Mouse (Mus musculus): Measurements from ENCODE around the gene Rabl3. TPM values are rescaled to one million over a fixed set of nuclear protein-coding genes. Genes with fewer than 3 reads are reported as not detected.
A peak's percentile ranks its signal among the peaks of the same experiment; 100 is the strongest.

The Rabl3 gene
- polyA plus RNA-seq, 1 experiment from 2014 or later = 26.3 TPM

- Histone ChIP-seq H3K4me1 (ENCODE audit: control insufficient read depth in 2 of 2, insufficient read depth in 2 of 2, low read length in 2 of 2) (peaks cover 9 to 17% of the 10 kb centered on the region in 2 experiments), H3K27ac (replicated peaks in 1 of 2; ENCODE audit: control insufficient read depth in 1 of 2, insufficient read depth in 1 of 2, low read depth in 2 of 2, low read length in 2 of 2) (no peak overlapping the region), H3K36me3 (ENCODE audit: control insufficient read depth, insufficient read depth, low read length) (no peaks in the 10 kb centered on the region), H3K4me2 (ENCODE audit: low read length) (no peak overlapping the region), H3K27me3 (ENCODE audit: control insufficient read depth, insufficient read depth, low read length) (no peaks in the 10 kb centered on the region), H3K9ac (ENCODE audit: low read length) (no peak overlapping the region), H3K9me3 (ENCODE audit: control insufficient read depth, low read length) (no peaks in the 10 kb centered on the region), H3K4me3 (ENCODE audit: control insufficient read depth in 1 of 2, insufficient read depth in 1 of 2, low read depth in 1 of 2, low read length in 2 of 2) (no peak overlapping the region)
- WGBS = 67% methylated on average over 4 of the region's 4 CpGs
- no peak for ATAC-seq (ENCODE audit: insufficient number of reproducible peaks, insufficient read depth, low FRiP score, low read depth)
Measured at GRCm38 (mm10) chr16:37580651-37581050, 41.0 kb downstream of the Rabl3 start.

GRCm38 (mm10) chr16:37581901-37582300, 42.2 kb downstream of the Rabl3 start:
- H3K27me3 ChIP-seq (ENCODE audit: control insufficient read depth, insufficient read depth, low read length) = no peaks in the 10 kb centered on the region
- H3K4me3 ChIP-seq (ENCODE audit: control insufficient read depth in 1 of 2, insufficient read depth in 1 of 2, low read depth in 1 of 2, low read length in 2 of 2) = no peak overlapping the region
- ATAC-seq (ENCODE audit: insufficient number of reproducible peaks, insufficient read depth, low FRiP score, low read depth) = no peak
- no peak overlapping the region for H3K9ac ChIP-seq (ENCODE audit: low read length)
- 87% methylated on average over 3 of the region's 3 CpGs for WGBS
- no peaks in the 10 kb centered on the region for H3K36me3 ChIP-seq (ENCODE audit: control insufficient read depth, insufficient read depth, low read length)
- H3K4me2 ChIP-seq (ENCODE audit: low read length) = no peak overlapping the region
- no peaks in the 10 kb centered on the region for H3K9me3 ChIP-seq (ENCODE audit: control insufficient read depth, low read length)
- no peak overlapping the region for H3K27ac ChIP-seq (replicated peaks in 1 of 2; ENCODE audit: control insufficient read depth in 1 of 2, insufficient read depth in 1 of 2, low read depth in 2 of 2, low read length in 2 of 2)
- peaks cover 9 to 17% of the 10 kb centered on the region in 2 experiments for H3K4me1 ChIP-seq (ENCODE audit: control insufficient read depth in 2 of 2, insufficient read depth in 2 of 2, low read length in 2 of 2)

GRCm38 (mm10) chr16:37583306-37583705, 43.6 kb downstream of the Rabl3 start:
- Histone ChIP-seq H3K4me1 (ENCODE audit: control insufficient read depth in 2 of 2, insufficient read depth in 2 of 2, low read length in 2 of 2) (peaks cover 9 to 17% of the 10 kb centered on the region in 2 experiments), H3K36me3 (ENCODE audit: control insufficient read depth, insufficient read depth, low read length) (no peaks in the 10 kb centered on the region), H3K27ac (replicated peaks in 1 of 2; ENCODE audit: control insufficient read depth in 1 of 2, insufficient read depth in 1 of 2, low read depth in 2 of 2, low read length in 2 of 2) (no peak overlapping the region), H3K4me3 (ENCODE audit: control insufficient read depth in 1 of 2, insufficient read depth in 1 of 2, low read depth in 1 of 2, low read length in 2 of 2) (no peak overlapping the region), H3K4me2 (ENCODE audit: low read length) (no peak overlapping the region), H3K9ac (ENCODE audit: low read length) (no peak overlapping the region), H3K27me3 (ENCODE audit: control insufficient read depth, insufficient read depth, low read length) (no peaks in the 10 kb centered on the region), H3K9me3 (ENCODE audit: control insufficient read depth, low read length) (no peaks in the 10 kb centered on the region)
- ATAC-seq (ENCODE audit: insufficient number of reproducible peaks, insufficient read depth, low FRiP score, low read depth) = no peak
- 93% methylated on average over 3 of the region's 3 CpGs for WGBS

- Histone ChIP-seq H3K4me2 (ENCODE audit: low read length) (peak overlapping the region; percentile 71), H3K4me3 (ENCODE audit: control insufficient read depth in 1 of 2, insufficient read depth in 1 of 2, low read depth in 1 of 2, low read length in 2 of 2) (peak overlapping the region; percentile 37 to 39; a peak in 2 of 4 replicates), H3K9ac (ENCODE audit: low read length) (peak overlapping the region; percentile 68), H3K27me3 (ENCODE audit: control insufficient read depth, insufficient read depth, low read length) (no peaks in the 10 kb centered on the region), H3K9me3 (ENCODE audit: control insufficient read depth, low read length) (no peaks in the 10 kb centered on the region), H3K4me1 (ENCODE audit: control insufficient read depth in 2 of 2, insufficient read depth in 2 of 2, low read length in 2 of 2) (peaks cover 9 to 17% of the 10 kb centered on the region in 2 experiments), H3K36me3 (ENCODE audit: control insufficient read depth, insufficient read depth, low read length) (no peaks in the 10 kb centered on the region), H3K27ac (replicated peaks in 1 of 2; ENCODE audit: control insufficient read depth in 1 of 2, insufficient read depth in 1 of 2, low read depth in 2 of 2, low read length in 2 of 2) (0 out of 4 replicates have a peak overlapping the region, but pooled peaks of 1 of the 2 experiments have one; percentile 26)
- WGBS = 54% methylated on average over 6 of the region's 6 CpGs
- ATAC-seq (ENCODE audit: insufficient number of reproducible peaks, insufficient read depth, low FRiP score, low read depth) = no peak
Measured at GRCm38 (mm10) chr16:37583801-37584200, 44.1 kb downstream of the Rabl3 start.

GRCm38 (mm10) chr16:37584218-37585035, 44.7 kb downstream of the Rabl3 start:
- Histone ChIP-seq H3K27ac (replicated peaks in 1 of 2; ENCODE audit: control insufficient read depth in 1 of 2, insufficient read depth in 1 of 2, low read depth in 2 of 2, low read length in 2 of 2) (peak overlapping the region; percentile 18 to 26; a peak in 3 of 4 replicates), H3K4me1 (ENCODE audit: control insufficient read depth in 2 of 2, insufficient read depth in 2 of 2, low read length in 2 of 2) (peaks cover 9 to 16% of the 10 kb centered on the region in 2 experiments), H3K36me3 (ENCODE audit: control insufficient read depth, insufficient read depth, low read length) (no peaks in the 10 kb centered on the region), H3K4me2 (ENCODE audit: low read length) (peak overlapping the region; percentile 71), H3K9ac (ENCODE audit: low read length) (peak overlapping the region; percentile 68), H3K9me3 (ENCODE audit: control insufficient read depth, low read length) (no peaks in the 10 kb centered on the region), H3K4me3 (ENCODE audit: control insufficient read depth in 1 of 2, insufficient read depth in 1 of 2, low read depth in 1 of 2, low read length in 2 of 2) (peak overlapping the region; percentile 37 to 39), H3K27me3 (ENCODE audit: control insufficient read depth, insufficient read depth, low read length) (no peaks in the 10 kb centered on the region)
- no peak for ATAC-seq (ENCODE audit: insufficient number of reproducible peaks, insufficient read depth, low FRiP score, low read depth)
- WGBS = 5% methylated on average over 25 of the region's 25 CpGs

- 65% methylated on average over 8 of the region's 8 CpGs for WGBS
- Histone ChIP-seq H3K36me3 (ENCODE audit: control insufficient read depth, insufficient read depth, low read length) (no peaks in the 10 kb centered on the region), H3K27ac (replicated peaks in 1 of 2; ENCODE audit: control insufficient read depth in 1 of 2, insufficient read depth in 1 of 2, low read depth in 2 of 2, low read length in 2 of 2) (no peak overlapping the region), H3K27me3 (ENCODE audit: control insufficient read depth, insufficient read depth, low read length) (no peaks in the 10 kb centered on the region), H3K9ac (ENCODE audit: low read length) (no peak overlapping the region), H3K4me1 (ENCODE audit: control insufficient read depth in 2 of 2, insufficient read depth in 2 of 2, low read length in 2 of 2) (peaks cover 9 to 12% of the 10 kb centered on the region in 2 experiments), H3K9me3 (ENCODE audit: control insufficient read depth, low read length) (no peaks in the 10 kb centered on the region), H3K4me2 (ENCODE audit: low read length) (no peak overlapping the region), H3K4me3 (ENCODE audit: control insufficient read depth in 1 of 2, insufficient read depth in 1 of 2, low read depth in 1 of 2, low read length in 2 of 2) (no peak overlapping the region)
- no peak for ATAC-seq (ENCODE audit: insufficient number of reproducible peaks, insufficient read depth, low FRiP score, low read depth)
Measured at GRCm38 (mm10) chr16:37585129-37585563, 45.5 kb downstream of the Rabl3 start.

GRCm38 (mm10) chr16:37590921-37591320, 51.2 kb downstream of the Rabl3 start:
- no peak for ATAC-seq (ENCODE audit: insufficient number of reproducible peaks, insufficient read depth, low FRiP score, low read depth)
- Histone ChIP-seq H3K4me1 (ENCODE audit: control insufficient read depth in 2 of 2, insufficient read depth in 2 of 2, low read length in 2 of 2) (peaks cover 3% of the 10 kb centered on the region in 2 experiments; a peak in 2 of 4 replicates), H3K36me3 (ENCODE audit: control insufficient read depth, insufficient read depth, low read length) (no peaks in the 10 kb centered on the region), H3K9me3 (ENCODE audit: control insufficient read depth, low read length) (no peaks in the 10 kb centered on the region), H3K27me3 (ENCODE audit: control insufficient read depth, insufficient read depth, low read length) (no peaks in the 10 kb centered on the region), H3K27ac (replicated peaks in 1 of 2; ENCODE audit: control insufficient read depth in 1 of 2, insufficient read depth in 1 of 2, low read depth in 2 of 2, low read length in 2 of 2) (no peak overlapping the region), H3K4me3 (ENCODE audit: control insufficient read depth in 1 of 2, insufficient read depth in 1 of 2, low read depth in 1 of 2, low read length in 2 of 2) (no peak overlapping the region), H3K4me2 (ENCODE audit: low read length) (no peak overlapping the region), H3K9ac (ENCODE audit: low read length) (no peak overlapping the region)
- 84% methylated on average over 3 of the region's 3 CpGs for WGBS

Measured in heart, embryonic 14.5 days (tissue).